Mouse (Mus musculus): ENCODE measurements around the gene Trim7. TPM values are rescaled to one million over a fixed set of nuclear protein-coding genes. Genes with fewer than 3 reads are reported as not detected.

The Trim7 gene
- polyA plus RNA-seq, 1 experiment from 2014 or later = 5.8 TPM

- ATAC-seq (ENCODE audit: insufficient number of reproducible peaks, low FRiP score, low TSS enrichment, low read depth) = no peak
- WGBS = 9% methylated on average over 23 of the region's 23 CpGs
Measured at GRCm38 (mm10) chr11:48852624-48853473, 26.9 kb downstream of the Trim7 start.

GRCm38 (mm10) chr11:48853474-48854180, 27.7 kb downstream of the Trim7 start:
- peaks cover 27% of the 10 kb centered on the region for H3K4me1 ChIP-seq
- 0 out of 2 replicates have a peak overlapping the region, but pooled peaks have one; percentile 22 for H3K27ac ChIP-seq (replicated peaks)
- ATAC-seq (ENCODE audit: insufficient number of reproducible peaks, low FRiP score, low TSS enrichment, low read depth) = peak; percentile 66
- peak overlapping the region; percentile 16; the same call in 1 of the 2 replicates for H3K9ac ChIP-seq
- no peaks in the 10 kb centered on the region for H3K9me3 ChIP-seq (replicated peaks)
- H3K27me3 ChIP-seq = peaks cover 9% of the 10 kb centered on the region; the same call in 1 of the 2 replicates
- peak overlapping the region; percentile 68 for H3K4me3 ChIP-seq (replicated peaks)
- under 1% methylated on average over 31 of the region's 31 CpGs for WGBS
- H3K4me2 ChIP-seq (replicated peaks) = peak overlapping the region; percentile 80
- no peaks in the 10 kb centered on the region for H3K36me3 ChIP-seq

More at GRCm38 (mm10) chr11:48852624-48853473, 26.9 kb downstream of the Trim7 start:
- Histone ChIP-seq H3K27me3 (peaks cover 14% of the 10 kb centered on the region; the same call in 1 of the 2 replicates), H3K36me3 (no peaks in the 10 kb centered on the region), H3K4me3 (replicated peaks) (peak overlapping the region; percentile 68), H3K4me1 (peaks cover 20% of the 10 kb centered on the region), H3K9ac (peak overlapping the region; percentile 26; the same call in 1 of the 2 replicates), H3K4me2 (replicated peaks) (peak overlapping the region; percentile 80), H3K9me3 (replicated peaks) (no peaks in the 10 kb centered on the region), H3K27ac (replicated peaks) (no peak overlapping the region)

GRCm38 (mm10) chr11:48859014-48859413, 33.1 kb downstream of the Trim7 start:
- peak overlapping the region; percentile 68 for H3K4me3 ChIP-seq (replicated peaks)
- H3K9me3 ChIP-seq (replicated peaks) = no peaks in the 10 kb centered on the region
- no peak overlapping the region for H3K27ac ChIP-seq (replicated peaks)
- H3K4me2 ChIP-seq (replicated peaks) = peak overlapping the region; percentile 80
- 0 out of 2 replicates have a peak, but pooled peaks cover 6% of the 10 kb centered on the region for H3K27me3 ChIP-seq
- WGBS = 0% methylated on average over 6 of the region's 6 CpGs
- H3K4me1 ChIP-seq = peaks cover 18% of the 10 kb centered on the region
- no peaks in the 10 kb centered on the region for H3K36me3 ChIP-seq
- H3K9ac ChIP-seq = no peak overlapping the region
- ATAC-seq (ENCODE audit: insufficient number of reproducible peaks, low FRiP score, low TSS enrichment, low read depth) = no peak

GRCm38 (mm10) chr11:48862784-48863319, 36.9 kb downstream of the Trim7 start:
- Histone ChIP-seq H3K9ac (no peak overlapping the region), H3K4me2 (replicated peaks) (no peak overlapping the region), H3K4me3 (replicated peaks) (no peak overlapping the region), H3K27me3 (0 out of 2 replicates have a peak, but pooled peaks cover 6% of the 10 kb centered on the region), H3K9me3 (replicated peaks) (no peaks in the 10 kb centered on the region), H3K4me1 (peaks cover 7% of the 10 kb centered on the region; the same call in 1 of the 2 replicates), H3K36me3 (no peaks in the 10 kb centered on the region), H3K27ac (replicated peaks) (no peak overlapping the region)
- 67% methylated on average over 1 of the region's 1 CpGs for WGBS
- no peak for ATAC-seq (ENCODE audit: insufficient number of reproducible peaks, low FRiP score, low TSS enrichment, low read depth)

- Histone ChIP-seq H3K4me2 (replicated peaks) (no peak overlapping the region), H3K27me3 (0 out of 2 replicates have a peak, but pooled peaks cover 6% of the 10 kb centered on the region), H3K9ac (no peak overlapping the region), H3K4me1 (no peaks in the 10 kb centered on the region), H3K4me3 (replicated peaks) (no peak overlapping the region), H3K36me3 (no peaks in the 10 kb centered on the region), H3K27ac (replicated peaks) (no peak overlapping the region), H3K9me3 (replicated peaks) (no peaks in the 10 kb centered on the region)
- 70% methylated on average over 3 of the region's 3 CpGs for WGBS
- ATAC-seq (ENCODE audit: insufficient number of reproducible peaks, low FRiP score, low TSS enrichment, low read depth) = no peak
Measured at GRCm38 (mm10) chr11:48863808-48864207, 37.9 kb downstream of the Trim7 start.

GRCm38 (mm10) chr11:48866481-48866880, 40.5 kb downstream of the Trim7 start:
- no peaks in the 10 kb centered on the region for H3K9me3 ChIP-seq (replicated peaks)
- H3K4me1 ChIP-seq = peaks cover 6% of the 10 kb centered on the region; the same call in 1 of the 2 replicates
- H3K4me2 ChIP-seq (replicated peaks) = no peak overlapping the region
- H3K4me3 ChIP-seq (replicated peaks) = no peak overlapping the region
- H3K36me3 ChIP-seq = no peaks in the 10 kb centered on the region
- no peak overlapping the region for H3K9ac ChIP-seq
- WGBS = 95% methylated on average over 9 of the region's 9 CpGs
- no peaks in the 10 kb centered on the region for H3K27me3 ChIP-seq
- H3K27ac ChIP-seq (replicated peaks) = no peak overlapping the region
- no peak for ATAC-seq (ENCODE audit: insufficient number of reproducible peaks, low FRiP score, low TSS enrichment, low read depth)

GRCm38 (mm10) chr11:48869380-48870110, 43.6 kb downstream of the Trim7 start:
- Histone ChIP-seq H3K27ac (replicated peaks) (no peak overlapping the region), H3K4me2 (replicated peaks) (peak overlapping the region; percentile 53; the same call in 1 of the 2 replicates), H3K4me3 (replicated peaks) (peak overlapping the region; percentile 51), H3K4me1 (peaks cover 11% of the 10 kb centered on the region; the same call in 1 of the 2 replicates), H3K36me3 (no peaks in the 10 kb centered on the region), H3K9me3 (replicated peaks) (no peaks in the 10 kb centered on the region), H3K9ac (no peak overlapping the region), H3K27me3 (no peaks in the 10 kb centered on the region)
- WGBS = 64% methylated on average over 7 of the region's 7 CpGs
- no peak for ATAC-seq (ENCODE audit: insufficient number of reproducible peaks, low FRiP score, low TSS enrichment, low read depth)

- Histone ChIP-seq H3K4me2 (replicated peaks) (peak overlapping the region; percentile 53), H3K4me1 (peaks cover 11% of the 10 kb centered on the region; the same call in 1 of the 2 replicates), H3K9me3 (replicated peaks) (no peaks in the 10 kb centered on the region), H3K36me3 (no peaks in the 10 kb centered on the region), H3K9ac (peak overlapping the region; percentile 16; the same call in 1 of the 2 replicates), H3K27me3 (no peaks in the 10 kb centered on the region), H3K27ac (replicated peaks) (peak overlapping the region; percentile 63), H3K4me3 (replicated peaks) (peak overlapping the region; percentile 51)
- 29% methylated on average over 7 of the region's 7 CpGs for WGBS
- peak; percentile 39; the same call in 1 of the 2 replicates for ATAC-seq (ENCODE audit: insufficient number of reproducible peaks, low FRiP score, low TSS enrichment, low read depth)
Measured at GRCm38 (mm10) chr11:48870781-48871180, 44.8 kb downstream of the Trim7 start.

- peak within 1 kb of the TSS; percentile 63 for H3K27ac ChIP-seq (replicated peaks)
- no peak for ATAC-seq (ENCODE audit: insufficient number of reproducible peaks, low FRiP score, low TSS enrichment, low read depth)
- under 1% methylated on average over 19 of the region's 19 CpGs for WGBS
Measured at GRCm38 (mm10) chr11:48871201-48871772, 45.3 kb downstream of the Trim7 start, which contains the start of gene Irgm1. Irgm1 (minus strand) TSS chr11:48871683.

More at GRCm38 (mm10) chr11:48871201-48871772, 45.3 kb downstream of the Trim7 start, which contains the start of gene Irgm1:
- Histone ChIP-seq H3K36me3 (no peaks in the 10 kb centered on the region), H3K9me3 (replicated peaks) (no peaks in the 10 kb centered on the region), H3K4me2 (replicated peaks) (peak within 1 kb of the TSS; percentile 53), H3K4me3 (replicated peaks) (peak within 1 kb of the TSS; percentile 51), H3K4me1 (peaks cover 11% of the 10 kb centered on the region; the same call in 1 of the 2 replicates), H3K27me3 (no peaks in the 10 kb centered on the region), H3K9ac (peak within 1 kb of the TSS; percentile 16)
